Mouse (Mus musculus): ENCODE data around the gene Hist1h1e.
"Not testable (repeated sequence)": the region's sequence is repeated elsewhere in the genome, so short reads cannot be mapped to it uniquely, and the experiment has no call there.

The Hist1h1e gene

DNA sequence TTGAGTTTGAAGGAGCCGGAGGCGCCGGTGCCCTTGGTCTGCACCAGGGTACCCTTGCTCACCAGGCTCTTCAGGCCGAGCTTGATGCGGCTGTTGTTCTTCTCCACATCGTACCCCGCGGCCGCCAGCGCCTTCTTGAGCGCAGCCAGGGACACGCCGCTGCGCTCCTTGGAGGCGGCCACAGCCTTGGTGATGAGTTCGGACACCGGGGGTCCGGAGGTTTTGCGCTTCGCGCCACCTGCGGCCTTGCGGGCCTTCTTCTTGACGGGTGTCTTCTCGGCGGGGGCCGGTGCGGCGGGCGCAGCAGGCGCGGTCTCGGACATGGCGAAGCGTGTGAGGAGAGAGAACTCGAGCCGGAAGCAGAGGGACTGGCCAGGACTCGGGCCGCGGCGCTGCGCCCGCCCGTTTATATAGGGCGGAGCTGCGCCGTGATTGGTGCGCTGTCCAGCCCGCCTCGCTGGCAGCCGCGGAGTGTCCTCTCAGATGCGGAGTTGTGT, at the start of gene Hist1h1e:
Hist1h1e (minus strand) TSS at position 384 of the 497 bp plus-strand sequence.
- DNase-seq, result peak; percentile 91 to 95

DNA sequence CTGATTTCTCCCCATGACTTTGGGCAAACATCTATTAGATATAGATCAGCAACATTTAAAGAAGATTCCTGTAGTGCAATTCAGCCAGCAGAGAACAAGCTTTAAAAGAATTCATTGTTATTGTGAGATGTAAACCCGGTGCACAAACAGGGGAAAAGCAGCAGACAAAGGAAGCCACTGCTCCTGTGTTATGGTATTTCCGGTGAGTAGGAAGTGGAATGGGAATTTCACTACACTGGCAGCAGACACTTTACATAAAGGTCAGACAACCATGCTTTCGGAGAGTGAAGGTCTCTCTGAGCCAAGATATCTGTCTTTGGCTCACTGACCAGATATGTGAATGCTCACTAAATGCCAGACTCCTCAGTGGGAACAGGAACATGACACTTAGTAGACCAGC, 40.2 kb upstream of the Hist1h1e start:
- no peak for DNase-seq

DNA sequence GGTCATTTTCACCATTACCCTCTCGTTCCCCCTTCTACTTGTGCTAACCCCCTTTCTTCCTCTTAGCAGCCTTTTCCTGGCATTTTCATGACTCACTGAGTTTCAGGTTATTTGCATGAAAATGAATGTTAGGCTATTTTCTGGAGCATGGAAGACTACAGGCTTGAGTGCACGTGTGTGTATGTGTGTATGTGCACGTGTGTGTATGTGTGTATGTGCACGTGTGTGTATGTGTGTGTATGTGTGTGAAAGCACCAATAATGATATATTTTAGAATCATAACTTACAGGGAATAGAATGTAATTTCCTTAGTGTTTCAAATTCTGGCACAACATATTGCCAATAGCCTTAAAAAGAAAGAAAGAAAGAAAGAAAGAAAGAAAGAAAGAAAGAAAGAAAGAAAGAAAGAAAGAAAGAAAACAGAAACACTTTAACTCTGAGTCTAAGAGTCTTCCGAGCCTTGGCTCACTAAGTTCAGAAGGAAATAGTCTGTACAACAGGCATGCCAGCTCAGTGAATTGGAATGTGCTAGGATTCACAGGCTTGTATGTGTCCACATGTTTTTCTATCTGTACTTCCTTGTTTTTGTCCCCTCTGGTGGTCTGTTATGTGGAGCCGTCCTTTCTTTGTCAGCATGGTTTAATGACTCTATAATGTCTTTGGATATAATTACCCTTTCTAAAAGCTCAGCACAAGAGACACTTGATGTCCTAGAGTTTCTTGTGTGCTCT, 37.4 kb upstream of the Hist1h1e start:
- no peak for DNase-seq

DNA sequence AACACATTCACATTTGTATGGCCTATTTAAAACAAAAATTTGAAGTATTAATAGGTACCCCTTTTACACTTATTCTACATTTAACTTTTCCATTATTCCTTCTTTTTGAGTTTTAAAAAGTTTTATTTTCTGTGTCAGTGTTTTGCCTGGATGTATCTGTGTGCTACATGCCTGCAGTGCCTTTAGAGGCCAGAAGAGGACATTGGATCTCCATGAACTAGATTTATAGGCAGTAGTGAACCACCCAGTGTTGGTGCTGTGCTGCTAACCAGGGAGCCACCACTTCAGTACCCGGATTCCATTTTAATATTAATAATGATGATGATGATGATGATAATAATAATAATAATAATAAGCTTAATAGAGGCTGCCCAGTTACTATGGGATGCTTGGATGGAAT, 8.3 kb upstream of the Hist1h1e start:
- peak; percentile 14 to 33 for DNase-seq

DNA sequence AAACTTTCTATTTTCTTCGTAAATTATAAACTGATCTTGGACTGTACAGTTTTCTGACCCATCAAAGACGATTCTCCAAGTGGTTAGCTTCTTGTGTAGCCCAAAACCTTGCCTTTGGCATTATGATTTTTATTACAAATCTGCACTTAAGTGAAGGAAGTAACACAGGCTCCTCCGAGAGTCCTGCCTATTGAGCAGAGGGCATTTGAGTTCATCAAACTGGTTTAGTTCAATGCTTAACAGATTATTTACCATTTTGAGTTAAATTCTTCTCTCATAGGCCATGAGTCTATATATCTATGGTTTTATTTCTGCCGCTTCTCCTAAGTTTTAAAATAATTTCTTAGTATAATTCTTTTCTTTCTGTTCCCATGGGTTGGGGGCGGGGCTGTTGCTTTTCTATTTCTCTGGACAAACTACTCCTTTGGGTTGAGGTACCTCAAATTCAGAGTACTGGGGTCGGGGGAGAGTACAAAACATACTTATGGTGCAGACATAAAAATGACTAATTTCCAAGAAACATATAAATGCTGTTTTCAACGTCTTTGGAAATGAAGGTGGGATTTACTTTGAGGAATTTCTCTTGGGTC, 598 bp upstream of the Hist1h1e start:
- DNase-seq, result peak; percentile 34 to 35

DNA sequence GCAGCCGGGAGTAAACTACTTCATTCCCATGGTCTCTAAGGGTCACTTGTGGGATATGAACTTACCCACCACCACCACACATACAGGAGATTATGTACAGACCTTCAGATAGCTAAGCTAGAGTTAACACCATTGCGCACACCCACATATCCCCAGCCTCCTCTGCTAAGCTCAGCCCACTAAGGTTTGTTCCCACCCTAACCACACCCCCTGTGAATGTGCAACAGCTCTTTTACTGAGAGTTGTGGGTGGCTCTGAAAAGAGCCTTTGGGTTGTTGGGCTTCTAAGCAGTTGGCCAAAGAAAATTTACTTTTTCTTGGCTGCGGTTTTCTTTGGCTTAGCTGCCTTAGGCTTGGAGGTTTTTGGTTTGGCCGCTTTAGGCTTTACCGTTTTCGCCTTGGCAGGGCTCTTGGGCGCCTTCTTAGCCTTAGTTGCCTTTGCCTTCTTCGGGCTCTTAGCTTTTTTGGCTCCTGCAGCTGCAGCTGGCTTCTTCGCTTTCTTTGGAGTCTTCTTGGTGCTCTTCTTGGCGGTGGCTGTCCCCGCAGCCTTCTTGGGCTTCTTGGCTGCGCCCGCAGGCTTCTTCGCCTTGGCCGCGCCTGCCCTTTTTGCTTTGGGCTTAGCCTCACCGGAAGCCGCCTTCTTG, 705 bp downstream of the Hist1h1e start:
- DNase-seq, result peak; percentile 70 to 83

DNA sequence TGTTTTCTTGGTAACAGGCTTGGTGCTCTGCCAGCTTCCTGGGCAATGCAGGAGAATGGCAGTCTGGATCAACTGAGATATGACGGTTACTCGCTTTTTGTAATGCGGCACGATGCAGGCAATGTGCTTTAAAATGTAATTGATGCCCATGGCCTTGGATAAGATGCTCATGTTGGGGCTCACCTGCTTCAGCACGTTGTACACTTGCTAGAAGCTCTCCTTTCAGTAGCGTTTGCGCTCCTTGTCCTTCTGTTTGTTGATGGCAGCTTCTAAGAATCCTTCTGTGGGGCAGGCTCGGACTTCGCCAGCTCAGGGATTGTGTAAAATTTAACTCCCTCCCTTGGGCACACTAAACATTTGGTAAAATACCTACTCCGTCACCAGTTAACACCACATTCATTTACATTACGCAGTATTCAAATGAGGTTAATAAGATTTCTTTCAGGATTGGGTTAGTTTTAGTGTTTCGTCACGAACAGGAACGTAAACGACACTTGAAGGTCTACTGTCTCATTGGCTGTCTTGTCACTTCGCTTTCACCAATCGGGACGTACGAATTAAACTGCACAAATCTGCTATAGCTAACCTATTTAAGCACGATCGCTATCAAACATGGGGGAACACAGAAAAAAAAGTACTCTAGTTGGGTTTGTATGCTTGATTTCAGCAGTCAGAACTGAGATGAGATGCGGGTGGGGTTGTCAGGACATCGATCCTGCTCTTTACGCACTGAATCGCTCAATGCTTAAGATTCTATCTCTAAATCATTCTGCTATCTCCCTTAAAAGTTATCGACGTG, 1.4 kb downstream of the Hist1h1e start, which contains the start of gene Hist1h2be:
Hist1h2be (minus strand) TSS at position 392 of the 799 bp plus-strand sequence.
- peak; percentile 62 to 75 for DNase-seq

DNA sequence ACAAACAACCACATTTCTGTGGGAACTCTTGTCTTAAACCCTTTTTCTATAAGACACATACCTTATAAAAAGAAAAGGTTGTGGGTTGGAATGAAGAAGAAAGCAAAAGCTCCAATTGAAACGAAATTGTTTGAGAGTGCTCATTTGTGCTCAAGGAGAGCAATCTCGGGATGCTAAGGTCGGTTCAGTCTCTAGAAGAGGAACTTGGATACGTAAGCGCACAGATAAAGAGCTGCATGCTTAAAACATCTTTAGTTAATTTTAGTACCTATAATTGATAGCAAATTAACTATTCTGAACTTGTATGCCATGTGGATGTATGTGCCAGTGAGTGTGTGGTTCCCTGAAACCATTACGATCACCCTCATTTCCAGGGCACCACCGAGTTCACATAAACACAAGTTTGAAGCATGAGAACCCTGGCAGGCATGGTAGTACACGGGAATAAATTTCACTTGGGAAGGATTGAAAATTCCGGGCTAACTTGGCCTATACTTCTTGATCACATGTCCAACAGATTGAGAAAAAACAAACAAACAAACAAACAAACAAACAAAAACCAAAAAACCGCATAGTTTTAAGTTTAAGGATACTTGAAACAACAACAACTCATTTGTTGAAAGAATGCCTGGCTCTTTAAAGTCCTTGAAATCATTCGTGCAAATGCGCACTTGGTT, 2.2 kb downstream of the Hist1h1e start:
- DNase-seq, result no peak

DNA sequence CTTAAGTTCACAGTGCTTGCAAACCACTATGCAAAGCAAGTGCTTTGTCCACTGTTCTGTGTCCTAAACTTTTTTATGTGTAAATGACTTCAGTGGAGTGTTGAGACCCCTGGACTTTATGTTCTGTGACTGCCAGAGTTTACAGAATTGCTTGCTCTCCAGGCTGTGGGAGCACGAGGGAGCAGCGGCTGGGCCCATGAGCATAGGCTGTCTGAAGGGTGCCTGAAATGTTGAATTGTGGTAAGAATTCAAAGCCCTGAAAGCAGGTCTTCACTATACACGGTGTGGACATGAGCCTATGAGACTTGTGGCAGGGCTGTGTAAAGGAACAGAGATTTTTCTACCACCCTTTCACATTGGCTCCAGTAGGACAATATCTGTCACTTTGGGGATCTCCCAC, 10.7 kb downstream of the Hist1h1e start:
- peak in 1 of 2 experiments; percentile 9 for DNase-seq

DNA sequence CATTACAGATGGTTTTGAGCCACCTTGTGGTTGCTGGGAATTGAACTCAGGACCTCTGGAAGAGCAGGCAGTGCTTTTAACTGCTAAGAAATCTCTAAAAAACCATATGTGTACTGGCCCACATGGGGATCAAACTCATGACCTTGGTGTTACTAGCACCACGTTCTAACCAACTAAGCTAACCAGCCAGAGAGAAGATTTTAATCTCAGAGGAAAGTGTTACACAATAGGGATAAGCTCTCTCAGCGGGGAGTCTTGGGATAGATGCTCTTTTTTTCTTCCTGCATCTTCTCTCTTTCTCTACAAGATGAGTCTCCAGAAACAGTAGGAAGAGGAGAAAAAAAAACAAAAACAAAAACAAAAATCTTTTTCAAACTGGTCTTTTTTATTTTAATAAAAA, 12.0 kb downstream of the Hist1h1e start:
- DNase-seq, result no peak

DNA sequence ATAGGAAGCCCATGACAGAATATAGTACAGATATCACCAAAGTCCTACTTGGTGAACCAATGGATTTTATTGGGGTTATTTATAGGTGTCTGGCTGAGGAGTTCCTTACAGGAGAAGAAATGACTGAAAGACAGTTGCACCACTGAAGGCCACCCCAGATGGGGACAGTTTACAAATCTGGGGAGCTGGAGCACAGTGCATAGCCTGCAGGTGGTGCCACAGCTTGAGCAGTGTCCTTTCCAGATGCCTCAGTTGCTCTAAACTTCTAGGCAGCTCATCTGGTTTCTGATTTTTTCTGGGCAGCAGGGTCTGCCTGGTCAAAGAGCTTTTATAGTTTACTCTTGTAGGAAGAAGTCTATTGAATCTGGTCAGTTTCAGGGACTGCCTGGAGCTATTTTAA, 12.5 kb downstream of the Hist1h1e start:
- DNase-seq, result no peak

DNA sequence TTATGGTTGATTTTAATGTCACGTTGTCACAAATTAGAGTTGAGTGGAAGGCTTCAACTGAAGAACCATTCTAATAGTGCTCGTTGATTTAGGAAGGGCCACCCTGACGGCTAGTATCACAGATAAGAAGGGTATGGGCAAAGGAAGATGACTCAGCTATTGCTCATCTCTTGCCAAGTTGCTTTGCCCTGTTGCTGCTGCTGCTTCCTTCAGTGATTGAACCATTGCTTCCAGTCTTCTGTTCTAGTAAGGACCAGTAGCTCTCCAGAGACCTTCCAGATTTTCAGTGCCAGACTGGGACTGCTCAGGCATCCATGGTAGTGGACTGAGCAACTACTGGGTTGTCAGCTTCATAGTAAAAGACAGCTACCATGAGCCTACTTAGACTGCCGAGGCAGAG, 13.1 kb downstream of the Hist1h1e start:
- no peak for DNase-seq

DNA sequence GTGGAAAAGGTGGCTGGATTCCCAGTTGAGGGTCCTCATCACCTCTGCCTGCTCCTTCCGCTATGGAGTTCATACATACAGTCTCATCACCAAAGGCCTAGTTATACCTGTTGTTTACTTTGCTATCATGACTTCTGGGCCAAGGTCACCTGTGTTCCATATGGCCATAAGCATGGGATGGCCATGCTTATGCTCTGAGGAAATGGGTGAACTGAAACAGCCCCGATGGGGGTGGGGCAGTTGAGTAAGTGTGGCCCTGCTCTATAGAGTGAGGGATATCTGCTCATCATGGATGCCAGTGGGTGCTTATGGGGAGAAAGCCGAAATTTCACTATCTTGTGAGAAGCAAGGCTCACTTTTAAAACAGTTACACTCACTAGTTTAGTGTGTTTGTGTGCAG, 17.3 kb downstream of the Hist1h1e start:
- no peak for DNase-seq

DNA sequence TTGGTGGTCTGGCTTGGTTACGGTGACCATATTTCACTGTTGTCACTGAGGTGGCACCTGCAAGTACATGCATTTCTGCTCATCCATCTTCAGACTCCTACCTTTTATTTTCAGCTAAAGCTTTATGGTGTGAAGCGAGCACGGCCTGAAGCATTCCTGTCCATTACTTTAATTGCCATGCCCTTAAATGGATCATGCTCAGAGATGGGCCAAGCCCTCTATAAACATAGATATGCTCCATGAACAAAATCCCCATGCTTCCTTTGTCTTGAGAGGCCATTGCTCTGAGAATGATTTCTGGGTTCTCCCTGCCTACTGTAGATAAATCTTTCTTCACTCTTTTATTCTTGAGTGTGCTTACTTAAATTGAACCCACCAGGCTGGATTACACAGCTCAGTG, 17.9 kb downstream of the Hist1h1e start:
- no peak for DNase-seq

DNA sequence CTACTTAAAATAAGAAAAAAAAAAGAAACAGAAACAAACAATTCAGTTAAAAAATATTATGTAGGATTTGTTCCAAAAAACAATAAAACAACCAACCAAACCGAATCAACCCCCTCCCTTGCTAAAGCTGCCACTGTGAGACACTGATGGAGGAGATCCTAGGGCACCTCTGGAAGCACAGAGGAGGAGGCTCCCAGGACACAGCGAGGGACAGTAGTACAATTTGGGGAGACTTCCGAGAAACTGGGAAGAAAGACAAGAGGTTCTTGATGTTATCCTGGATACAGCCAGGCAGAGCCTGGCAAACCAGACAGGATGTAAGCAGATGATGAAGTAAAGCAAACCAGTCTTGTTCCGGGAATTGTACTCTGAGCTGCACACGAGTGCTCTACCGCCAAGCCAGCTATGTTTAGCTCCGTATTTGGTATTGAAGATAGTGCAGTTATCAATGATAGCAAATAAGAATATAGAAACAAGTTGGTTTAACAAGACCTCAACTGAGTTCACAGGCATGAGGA, 19.1 kb downstream of the Hist1h1e start:
- DNase-seq, result no peak

DNA sequence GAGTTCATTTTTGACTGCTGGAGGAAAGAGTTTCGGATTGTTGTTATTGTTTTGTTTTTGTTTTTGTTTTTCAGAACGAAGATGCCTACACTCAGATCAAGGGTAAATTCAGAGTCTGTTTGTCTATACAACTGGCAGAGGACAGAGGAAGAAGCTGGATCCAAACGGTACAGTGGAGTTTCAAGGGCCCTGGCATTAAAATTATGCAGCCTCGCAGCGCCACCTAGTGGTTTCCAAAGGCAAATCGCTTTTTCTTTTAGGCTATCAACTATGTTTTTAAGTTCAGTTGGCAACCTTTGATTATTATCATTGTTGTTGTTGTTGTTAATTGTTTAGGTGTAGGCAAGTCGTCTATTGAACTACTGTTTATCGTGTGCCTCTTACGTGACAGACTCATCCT, 24.4 kb downstream of the Hist1h1e start:
- DNase-seq, result peak; percentile 89

DNA sequence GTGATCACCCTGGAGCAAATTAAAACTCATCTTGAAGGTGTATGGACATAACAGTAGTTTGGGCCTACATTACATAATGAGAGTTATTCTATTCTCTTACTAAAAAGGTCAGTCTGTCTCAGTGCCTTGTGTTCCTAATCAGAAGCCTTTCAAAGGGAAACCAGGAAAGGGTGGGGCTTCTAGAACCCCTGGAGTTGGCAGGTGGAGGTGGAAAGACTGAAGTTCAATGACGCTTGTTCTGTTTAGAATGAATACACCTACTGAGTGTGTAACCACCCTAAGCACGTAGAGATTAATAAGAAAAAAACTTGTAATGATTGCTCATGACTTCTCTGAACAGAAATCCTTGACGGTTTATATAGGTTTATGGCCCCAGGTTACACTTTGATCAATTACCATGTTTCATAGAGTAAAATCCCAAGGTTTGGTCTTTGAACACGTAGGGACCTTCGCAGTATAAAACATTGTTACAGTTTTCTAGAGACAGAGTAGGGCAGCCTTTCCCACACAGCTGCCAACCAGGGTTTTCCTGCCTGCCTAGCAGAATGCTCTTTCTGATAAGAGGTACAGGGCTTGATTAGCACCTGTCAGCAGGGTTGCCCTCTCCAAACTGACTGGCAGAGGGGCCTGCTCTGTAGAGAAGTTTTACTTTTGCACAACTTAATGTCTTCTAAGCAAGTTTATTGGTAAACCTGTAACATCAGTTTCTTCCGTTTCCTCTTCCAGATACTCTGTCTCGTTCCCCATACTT, 26.6 kb downstream of the Hist1h1e start:
- DNase-seq, result no peak

DNA sequence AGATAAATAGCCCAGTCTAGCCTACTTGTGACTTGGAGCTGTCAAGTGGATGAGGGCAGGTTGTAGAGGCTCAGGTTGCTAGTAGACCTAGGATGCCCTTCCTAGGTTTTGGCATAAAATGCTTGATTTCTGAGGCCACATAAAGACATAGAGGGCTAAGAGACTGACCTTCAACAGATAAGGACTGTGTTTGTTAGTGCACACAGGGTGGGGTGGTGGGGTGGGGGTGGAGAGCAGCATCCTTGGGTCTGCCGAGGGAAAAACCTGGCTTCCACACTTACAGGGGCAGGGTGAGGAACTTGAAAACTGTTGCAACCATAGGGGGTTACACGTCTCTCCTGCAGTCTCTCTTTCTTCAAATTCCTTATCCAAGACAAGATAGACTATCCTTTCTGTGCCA, 27.2 kb downstream of the Hist1h1e start:
- no peak for DNase-seq

DNA sequence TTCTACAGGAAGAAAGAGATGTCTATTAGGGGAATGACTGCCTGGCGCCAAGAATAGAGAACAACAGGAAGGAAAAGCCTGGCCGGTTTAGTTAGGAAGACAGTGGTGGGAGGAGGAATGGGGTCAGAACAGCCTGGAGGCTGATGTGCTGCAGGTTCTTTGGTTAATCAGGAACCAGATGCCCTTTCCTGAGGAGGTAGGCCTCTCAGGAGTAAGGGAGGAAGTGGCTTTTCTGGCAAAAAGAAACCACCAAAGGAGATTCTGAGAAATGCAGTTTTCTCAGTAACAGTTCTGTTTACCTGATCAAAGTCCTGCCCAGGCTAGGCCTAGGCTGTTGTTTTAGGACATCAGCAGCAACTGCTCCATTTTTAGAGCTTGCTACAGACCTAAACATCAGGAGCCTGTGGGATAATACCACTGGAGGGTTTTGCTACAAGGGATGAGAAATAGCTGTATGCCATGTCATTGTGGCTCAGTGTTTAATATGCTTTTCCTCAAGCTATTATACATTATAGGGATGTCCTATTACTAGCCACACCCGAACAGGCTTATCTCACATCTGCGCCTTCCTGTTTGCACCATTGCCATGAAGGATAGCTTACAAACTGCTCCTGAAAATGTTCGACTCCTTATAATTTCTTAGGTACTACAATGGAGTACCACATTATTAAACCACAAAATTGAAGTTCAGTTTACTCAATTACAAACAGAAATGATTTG, 29.1 kb downstream of the Hist1h1e start:
- peak in 1 of 2 experiments; percentile 47 for DNase-seq

DNA sequence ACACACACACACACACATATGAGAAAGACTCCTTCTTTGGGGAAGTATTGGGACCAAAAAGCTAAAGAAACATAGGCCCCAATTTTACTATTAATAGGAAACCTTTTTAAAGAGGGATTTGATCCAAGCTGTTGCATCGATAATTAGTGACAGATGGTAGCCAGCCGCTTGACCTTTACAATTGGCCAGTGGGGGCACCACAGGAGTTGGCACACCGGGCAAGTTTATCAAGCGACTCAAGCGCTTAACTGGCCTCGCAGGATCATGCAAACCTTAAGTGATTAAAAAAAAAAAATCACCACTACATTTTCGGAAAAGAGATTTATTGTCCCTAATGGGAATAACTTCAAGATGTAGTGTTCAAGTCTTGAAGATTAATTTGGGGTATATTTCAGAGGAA, 29.7 kb downstream of the Hist1h1e start:
- DNase-seq, result peak in 1 of 2 experiments; percentile 12

DNA sequence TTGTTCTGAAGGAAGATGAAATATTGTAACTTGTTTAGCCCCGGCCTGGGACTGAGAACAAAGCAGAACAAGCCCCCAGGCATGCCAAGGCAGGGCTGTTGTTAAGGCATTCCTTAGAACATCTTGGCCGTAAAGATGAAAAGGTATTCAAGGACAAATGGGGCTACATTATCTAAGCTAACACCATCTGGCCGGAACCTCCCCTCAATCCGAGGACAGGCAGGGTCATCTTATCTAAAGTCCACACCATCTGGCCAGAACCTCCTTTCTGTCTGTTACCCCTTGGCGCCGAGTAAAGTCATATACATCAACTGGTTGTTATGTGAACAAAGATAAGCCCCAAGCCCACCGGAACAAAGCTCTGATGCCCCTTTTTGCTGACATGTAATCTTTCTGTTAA, 30.5 kb downstream of the Hist1h1e start:
- not testable (repeated sequence) for DNase-seq

Data from kidney, postnatal 4 days (tissue).